Mouse (Mus musculus) midbrain, embryonic 13.5 days (tissue): Measurements from ENCODE around the gene Mphosph8. TPM values are rescaled to one million over a fixed set of nuclear protein-coding genes. Genes with fewer than 3 reads are reported as not detected.

Experiments used
- ATAC-seq: fragments of 200-750 bp; cut with Nextera tagmentation; 2 replicates; pipeline ENCODE4 v1.8.0; 2017; ENCODE audit warnings: mild to moderate bottlenecking, moderate TSS enrichment, moderate library complexity
- H3K27ac ChIP-seq: fragments of 300-500 bp; sonication (generic); 2 replicates; pipeline ENCODE4 v1.5.1; 2015; ENCODE audit warnings: inconsistent platforms, mild to moderate bottlenecking, moderate library complexity
- H3K27me3 ChIP-seq: fragments of 300-500 bp; sonication (generic); 2 replicates; pipeline ENCODE4 v1.6.1; 2015; ENCODE audit warnings: mild to moderate bottlenecking, inconsistent platforms
- H3K36me3 ChIP-seq: fragments of 300-500 bp; sonication (generic); 2 replicates; pipeline ENCODE4 v1.6.1; 2015; ENCODE audit warnings: mild to moderate bottlenecking, inconsistent platforms
- H3K4me1 ChIP-seq: fragments of 300-500 bp; sonication (generic); replicated peaks from 2 replicates; pipeline ENCODE4 v1.6.1; 2015; ENCODE audit warnings: inconsistent platforms
- H3K4me2 ChIP-seq: fragments of 300-500 bp; sonication (generic); replicated peaks from 2 replicates; pipeline ENCODE4 v1.6.1; 2015; ENCODE audit warnings: moderate library complexity, mild to moderate bottlenecking, inconsistent platforms
- H3K4me3 ChIP-seq: fragments of 300-500 bp; sonication (generic); replicated peaks from 2 replicates; pipeline ENCODE4 v1.5.1; 2015; ENCODE audit warnings: mild to moderate bottlenecking, inconsistent platforms
- H3K9ac ChIP-seq: fragments of 300-500 bp; sonication (generic); replicated peaks from 2 replicates; pipeline ENCODE4 v1.6.1; 2015; ENCODE audit warnings: mild to moderate bottlenecking, inconsistent platforms
- H3K9me3 ChIP-seq: fragments of 300-500 bp; sonication (generic); 2 replicates; pipeline ENCODE4 v1.6.1; 2016; ENCODE audit warnings: mild to moderate bottlenecking, inconsistent platforms
- WGBS: fragments of 180-500 bp; shearing (Covaris S2); methylation state at CpG from one replicate; pipeline ENCODE4 v1.1.7; 2015; 5-methylcytosine and 5-hydroxymethylcytosine counted together
- polyA plus RNA-seq: library from polyadenylated mRNA; unstranded; fragments of >200 nt; fragmentation: Nextera tagmentation; extraction: Ambion mirVana; gene quantifications from 2 replicates; pipeline ENCODE4 v1.2.1, GENCODE M21; 2015

The Mphosph8 gene
- polyA plus RNA-seq, result 52.2 and 52.3 TPM in 2 replicates

DNA sequence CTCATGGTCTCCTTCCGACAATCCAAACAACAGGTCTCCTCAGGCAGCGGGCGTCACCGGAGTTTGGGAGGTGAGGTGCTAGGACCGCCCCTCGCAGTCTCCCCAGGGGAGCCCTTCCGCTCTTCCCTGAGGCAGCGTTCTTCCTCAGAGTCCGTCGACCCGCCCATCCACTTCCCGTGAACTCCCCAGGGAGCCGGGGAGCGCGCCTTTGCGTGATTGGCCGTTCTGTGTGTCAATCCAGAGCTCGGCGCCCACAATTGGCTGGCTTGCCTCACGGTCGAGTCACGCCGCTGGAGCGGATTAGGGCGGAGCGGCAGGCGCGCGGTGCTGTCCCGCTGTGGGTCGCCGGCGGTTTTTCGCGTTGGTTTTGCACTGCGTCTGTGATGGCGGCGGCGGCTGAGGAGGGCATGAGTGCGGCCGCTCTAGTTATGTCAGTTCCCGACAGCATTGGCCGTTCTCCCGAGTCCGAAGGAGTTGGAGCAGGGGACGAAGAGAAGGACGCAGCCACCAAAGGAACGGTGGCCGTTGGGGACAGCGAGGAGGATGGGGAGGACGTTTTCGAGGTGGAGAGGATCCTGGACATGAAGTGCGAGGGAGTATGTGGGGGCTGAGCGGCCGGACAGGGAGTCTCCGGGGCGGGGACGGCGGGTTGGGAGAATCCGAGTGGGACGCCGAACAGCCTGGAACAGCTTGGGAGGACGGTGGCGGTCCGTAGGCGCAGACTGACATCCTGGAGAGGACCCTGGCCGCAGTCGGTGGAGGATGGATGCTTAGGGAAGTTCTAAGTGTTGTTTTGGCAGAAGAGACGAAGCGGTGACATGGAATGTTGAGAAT lies at the start of gene Mphosph8:
Mphosph8 (plus strand) TSS at position 280 of the 834 bp plus-strand sequence.
- peak within 1 kb of the TSS; percentile 80 for H3K4me2 ChIP-seq
- H3K27ac ChIP-seq, result peak within 1 kb of the TSS; percentile 94
- peaks cover 28% of the 10 kb centered on the region for H3K4me1 ChIP-seq
- no peaks in the 10 kb centered on the region for H3K9me3 ChIP-seq
- H3K4me3 ChIP-seq, result peak within 1 kb of the TSS; percentile 86
- WGBS, result under 1% methylated on average over 70 of the region's 70 CpGs
- H3K9ac ChIP-seq, result peak within 1 kb of the TSS; percentile 85
- ATAC-seq, result peak; percentile 100
- peaks cover 10% of the 10 kb centered on the region for H3K36me3 ChIP-seq
- no peaks in the 10 kb centered on the region for H3K27me3 ChIP-seq

- Histone ChIP-seq H3K36me3 (no peaks in the 10 kb centered on the region), H3K27ac (no peak overlapping the region), H3K4me2 (no peak overlapping the region), H3K4me3 (no peak overlapping the region), H3K4me1 (no peaks in the 10 kb centered on the region), H3K27me3 (no peaks in the 10 kb centered on the region), H3K9ac (no peak overlapping the region), H3K9me3 (no peaks in the 10 kb centered on the region)
- WGBS, result 94% methylated on average over 8 of the region's 8 CpGs
- ATAC-seq, result no peak
These were observed 47.6 kb upstream of the Mphosph8 start for GRCm38 (mm10) chr14:56620425-56620824.

GRCm38 (mm10) chr14:56626202-56626601 lies 41.8 kb upstream of the Mphosph8 start:
- no peaks in the 10 kb centered on the region for H3K36me3 ChIP-seq
- no peak overlapping the region for H3K9ac ChIP-seq
- H3K27me3 ChIP-seq, result no peaks in the 10 kb centered on the region
- no peak overlapping the region for H3K27ac ChIP-seq
- H3K9me3 ChIP-seq, result no peaks in the 10 kb centered on the region
- no peak overlapping the region for H3K4me3 ChIP-seq
- ATAC-seq, result no peak
- H3K4me2 ChIP-seq, result no peak overlapping the region
- H3K4me1 ChIP-seq, result no peaks in the 10 kb centered on the region
- 94% methylated on average over 4 of the region's 4 CpGs for WGBS

- Histone ChIP-seq H3K27ac (no peak overlapping the region), H3K9ac (no peak overlapping the region), H3K36me3 (no peaks in the 10 kb centered on the region), H3K9me3 (no peaks in the 10 kb centered on the region), H3K4me2 (no peak overlapping the region), H3K4me1 (no peaks in the 10 kb centered on the region), H3K4me3 (no peak overlapping the region), H3K27me3 (no peaks in the 10 kb centered on the region)
- ATAC-seq, result no peak
- WGBS, result 93% methylated on average over 3 of the region's 3 CpGs
These were observed 39.7 kb upstream of the Mphosph8 start for GRCm38 (mm10) chr14:56628336-56628735.

DNA sequence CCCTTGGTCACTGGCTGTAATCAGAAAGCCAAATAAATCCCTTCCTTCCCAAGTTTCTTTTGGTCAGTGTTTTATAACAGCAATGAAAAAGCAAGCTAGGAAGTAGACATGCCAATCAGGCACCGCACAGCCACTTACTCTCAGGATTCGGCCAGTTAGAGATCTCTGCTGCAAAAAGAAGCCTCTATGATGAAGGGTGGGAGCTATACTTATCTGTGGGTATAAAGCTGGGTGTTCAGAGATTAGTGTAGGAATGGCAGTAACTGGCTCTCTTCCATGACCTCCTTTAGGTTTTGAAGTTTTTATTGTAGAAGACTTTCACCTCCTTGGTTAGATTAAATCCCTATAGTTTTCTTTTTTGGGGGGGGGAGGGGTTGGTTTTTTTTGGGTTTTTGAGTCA lies 36.9 kb upstream of the Mphosph8 start:
- Histone ChIP-seq H3K9ac (no peak overlapping the region), H3K9me3 (no peaks in the 10 kb centered on the region), H3K4me2 (no peak overlapping the region), H3K27me3 (no peaks in the 10 kb centered on the region), H3K27ac (no peak overlapping the region), H3K4me1 (no peaks in the 10 kb centered on the region), H3K4me3 (no peak overlapping the region), H3K36me3 (no peaks in the 10 kb centered on the region)
- WGBS, result 94% methylated on average over 2 of the region's 2 CpGs
- no peak for ATAC-seq

GRCm38 (mm10) chr14:56647206-56647605 lies 20.8 kb upstream of the Mphosph8 start:
- no peak overlapping the region for H3K4me2 ChIP-seq

GRCm38 (mm10) chr14:56649448-56649847 lies 18.6 kb upstream of the Mphosph8 start:
- H3K4me3 ChIP-seq, result no peak overlapping the region
- no peaks in the 10 kb centered on the region for H3K36me3 ChIP-seq
- H3K9me3 ChIP-seq, result 0 out of 2 replicates have a peak, but pooled peaks cover 6% of the 10 kb centered on the region
- ATAC-seq, result no peak
- H3K4me1 ChIP-seq, result no peaks in the 10 kb centered on the region
- no peak overlapping the region for H3K27ac ChIP-seq
- no peaks in the 10 kb centered on the region for H3K27me3 ChIP-seq
- no peak overlapping the region for H3K9ac ChIP-seq
- no peak overlapping the region for H3K4me2 ChIP-seq

More at GRCm38 (mm10) chr14:56647206-56647605, 20.8 kb upstream of the Mphosph8 start:
- Histone ChIP-seq H3K27me3 (no peaks in the 10 kb centered on the region), H3K4me1 (no peaks in the 10 kb centered on the region), H3K9ac (no peak overlapping the region), H3K4me3 (no peak overlapping the region), H3K36me3 (no peaks in the 10 kb centered on the region), H3K27ac (no peak overlapping the region), H3K9me3 (no peaks in the 10 kb centered on the region)
- no peak for ATAC-seq
- WGBS, result 62% methylated on average over 7 of the region's 7 CpGs

DNA sequence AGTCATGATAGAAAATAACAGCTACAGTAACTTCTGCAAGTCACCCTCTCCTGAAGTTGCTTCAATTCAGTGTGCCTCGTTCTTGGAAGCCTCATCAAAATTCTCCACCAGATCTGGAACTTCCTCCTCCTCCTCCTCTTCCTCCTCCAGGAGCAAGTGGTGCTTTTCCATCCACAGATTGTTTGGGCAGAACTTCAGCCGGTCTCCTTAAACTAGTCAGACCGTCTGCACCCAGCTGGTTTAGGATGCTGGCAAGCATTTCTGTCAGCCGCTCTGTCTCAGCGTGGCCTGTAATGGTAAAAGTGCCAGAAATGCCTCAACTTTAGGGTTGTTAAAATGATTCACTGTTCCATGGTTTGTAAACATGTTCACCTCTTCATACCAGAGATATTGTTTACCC lies 2.4 kb upstream of the Mphosph8 start:
- Histone ChIP-seq H3K36me3 (no peaks in the 10 kb centered on the region), H3K4me3 (no peak overlapping the region), H3K4me2 (no peak overlapping the region), H3K27ac (no peak overlapping the region), H3K4me1 (peaks cover 22% of the 10 kb centered on the region), H3K27me3 (no peaks in the 10 kb centered on the region), H3K9me3 (no peaks in the 10 kb centered on the region), H3K9ac (no peak overlapping the region)
- WGBS, result 76% methylated on average over 5 of the region's 5 CpGs
- no peak for ATAC-seq

DNA sequence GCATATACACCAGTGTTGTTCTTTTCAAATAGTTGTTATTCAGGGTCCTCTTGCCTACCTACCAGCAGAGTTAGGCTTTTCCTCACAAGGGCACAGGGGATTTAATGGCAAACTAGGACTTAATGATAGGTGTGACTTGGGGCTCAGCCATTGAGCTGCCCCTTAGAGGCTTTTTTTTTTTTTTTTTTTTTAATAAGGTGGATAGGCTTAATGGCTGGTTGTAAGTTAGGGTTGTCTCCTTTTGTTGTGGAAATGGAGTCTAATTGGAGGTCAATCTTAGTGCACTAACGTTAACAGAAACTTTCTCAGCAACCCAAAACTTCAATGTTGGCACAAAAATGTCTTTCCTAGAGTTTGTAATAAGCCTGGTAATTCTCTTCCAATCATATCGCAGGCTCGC lies 1.1 kb upstream of the Mphosph8 start:
- H3K4me3 ChIP-seq, result peak overlapping the region; percentile 86; the same call in 1 of the 2 replicates

DNA sequence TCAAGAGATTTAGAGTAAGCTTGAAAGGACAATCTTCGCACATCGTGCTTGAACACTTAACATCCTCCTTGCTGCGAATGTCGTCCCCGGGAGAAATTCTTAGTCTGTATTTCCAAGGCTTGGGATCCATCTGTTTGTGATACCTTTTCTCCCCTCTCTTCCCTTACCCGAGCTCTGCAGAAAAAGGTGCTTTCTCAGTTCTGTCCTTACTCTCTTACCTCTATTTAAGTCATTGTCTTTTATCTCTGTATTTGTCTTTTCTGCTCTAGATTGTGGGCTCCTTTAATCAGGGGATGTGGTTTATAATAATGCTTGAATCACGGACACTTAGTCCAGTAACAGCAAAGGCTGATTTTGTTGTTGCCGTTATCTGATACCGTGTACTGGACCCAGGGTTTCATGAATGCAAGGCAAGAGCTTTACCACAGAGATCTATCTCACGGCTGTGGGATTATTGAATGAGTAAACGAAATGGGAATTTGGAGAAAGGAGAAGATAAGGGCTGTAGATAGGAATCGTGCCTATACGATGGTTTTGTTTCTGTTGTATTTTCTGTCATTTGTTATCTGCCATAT lies 1.1 kb downstream of the Mphosph8 start:
- peak overlapping the region; percentile 85 for H3K9ac ChIP-seq
- no peaks in the 10 kb centered on the region for H3K27me3 ChIP-seq
- peaks cover 13% of the 10 kb centered on the region for H3K36me3 ChIP-seq
- no peaks in the 10 kb centered on the region for H3K9me3 ChIP-seq
- peak overlapping the region; percentile 94; the same call in 1 of the 2 replicates for H3K27ac ChIP-seq
- ATAC-seq, result no peak
- peak overlapping the region; percentile 80 for H3K4me2 ChIP-seq
- 8% methylated on average over 13 of the region's 13 CpGs for WGBS
- H3K4me3 ChIP-seq, result peak overlapping the region; percentile 86
- H3K4me1 ChIP-seq, result peaks cover 28% of the 10 kb centered on the region

More for the DNA sequence above, 1.1 kb upstream of the Mphosph8 start:
- no peak for ATAC-seq
- no peak overlapping the region for H3K27ac ChIP-seq
- H3K4me1 ChIP-seq, result peaks cover 28% of the 10 kb centered on the region
- H3K9me3 ChIP-seq, result no peaks in the 10 kb centered on the region
- H3K9ac ChIP-seq, result no peak overlapping the region
- no peaks in the 10 kb centered on the region for H3K27me3 ChIP-seq
- H3K36me3 ChIP-seq, result no peaks in the 10 kb centered on the region
- peak overlapping the region; percentile 58 for H3K4me2 ChIP-seq
- WGBS, result 82% methylated on average over 3 of the region's 3 CpGs

- Histone ChIP-seq H3K27me3 (no peaks in the 10 kb centered on the region), H3K9ac (no peak overlapping the region), H3K27ac (no peak overlapping the region), H3K36me3 (peaks cover 79% of the 10 kb centered on the region), H3K4me2 (no peak overlapping the region), H3K4me1 (no peaks in the 10 kb centered on the region), H3K4me3 (no peak overlapping the region), H3K9me3 (no peaks in the 10 kb centered on the region)
- ATAC-seq, result no peak
- WGBS, result 93% methylated on average over 1 of the region's 1 CpGs
These were observed 17.4 kb downstream of the Mphosph8 start for GRCm38 (mm10) chr14:56685426-56685825.

DNA sequence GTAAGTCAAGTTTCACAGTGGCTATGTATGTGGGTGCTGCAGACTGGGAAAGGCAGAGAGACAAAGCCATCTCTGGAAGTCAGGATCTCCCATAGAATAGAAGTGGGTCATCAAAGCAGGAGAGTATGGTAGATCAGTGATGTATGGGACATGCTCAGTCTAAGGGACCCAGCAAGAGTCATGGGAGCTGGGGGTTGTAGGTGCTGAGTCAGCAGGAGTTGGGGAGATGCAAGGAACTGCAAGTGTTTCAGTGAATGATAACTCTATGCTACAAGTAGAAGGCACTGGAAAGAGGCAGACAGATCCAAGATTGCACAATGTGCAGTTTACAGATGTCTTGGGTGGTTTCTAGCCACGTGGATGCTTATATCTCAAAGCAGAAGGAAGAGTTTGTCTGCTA lies 21.1 kb downstream of the Mphosph8 start:
- Histone ChIP-seq H3K9ac (no peak overlapping the region), H3K4me3 (no peak overlapping the region), H3K36me3 (peaks cover 85% of the 10 kb centered on the region), H3K27me3 (no peaks in the 10 kb centered on the region), H3K4me1 (no peaks in the 10 kb centered on the region), H3K27ac (no peak overlapping the region), H3K4me2 (no peak overlapping the region), H3K9me3 (no peaks in the 10 kb centered on the region)
- WGBS, result 94% methylated on average over 1 of the region's 1 CpGs
- no peak for ATAC-seq
